Mouse (Mus musculus): ENCODE measurements around the gene Oasl2. TPM values are rescaled to one million over a fixed set of nuclear protein-coding genes. Genes with fewer than 3 reads are reported as not detected.
"Not testable (repeated sequence)": the region's sequence is repeated elsewhere in the genome, so short reads cannot be mapped to it uniquely, and the experiment has no call there.

The Oasl2 gene
- polyA plus RNA-seq, 1 experiment from 2014 or later: 2.8 TPM

DNA sequence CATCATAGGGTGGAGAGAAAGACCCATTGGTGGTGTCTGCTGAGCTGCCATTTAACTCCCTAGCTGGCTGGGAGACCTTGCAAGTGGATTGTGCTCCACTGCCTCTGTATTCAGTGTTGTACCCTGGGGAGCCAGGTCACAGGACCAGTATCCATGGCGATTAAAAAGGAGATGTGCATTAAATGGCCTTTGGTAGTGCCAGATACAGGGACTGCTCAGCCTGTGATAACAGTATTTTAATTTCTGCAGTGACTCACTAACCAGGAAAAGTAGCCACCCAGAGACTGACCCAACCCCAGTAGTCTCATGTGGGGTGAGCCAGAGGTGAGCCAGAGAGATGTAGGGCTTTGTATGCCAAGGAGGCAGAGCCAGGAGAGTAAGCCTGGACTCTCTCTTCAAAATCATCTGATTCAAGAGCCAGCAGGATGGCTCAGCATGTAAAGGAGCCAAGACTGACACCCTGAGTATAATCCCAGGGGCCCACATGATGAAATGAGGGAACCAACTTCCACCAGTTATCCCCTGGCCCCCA is 29.5 kb downstream of the Oasl2 start:
- Histone ChIP-seq H3K4me1 (ENCODE audit: insufficient read depth) (peaks cover 5% of the 10 kb centered on the region; the same call in 1 of the 2 replicates), H3K27ac (ENCODE audit: low read depth) (no peak overlapping the region), H3K9me3 (ENCODE audit: low read depth, low read length) (peaks cover 4% of the 10 kb centered on the region; the same call in 1 of the 2 replicates), H3K27me3 (ENCODE audit: insufficient read depth, low read length) (no peaks in the 10 kb centered on the region), H3K4me3 (ENCODE audit: low read depth, low read length) (no peak overlapping the region), H3K36me3 (ENCODE audit: insufficient read depth) (no peaks in the 10 kb centered on the region), H3K4me2 (no peak overlapping the region), H3K9ac (no peak overlapping the region)
- 73% methylated on average over 1 of the region's 1 CpGs for WGBS
- TF ChIP-seq CTCF (IDR thresholded peaks at IDR 0.05; ENCODE audit: low read depth): no peak
- no peak for DNase-seq
- no peak for ATAC-seq (ENCODE audit: insufficient read depth)

DNA sequence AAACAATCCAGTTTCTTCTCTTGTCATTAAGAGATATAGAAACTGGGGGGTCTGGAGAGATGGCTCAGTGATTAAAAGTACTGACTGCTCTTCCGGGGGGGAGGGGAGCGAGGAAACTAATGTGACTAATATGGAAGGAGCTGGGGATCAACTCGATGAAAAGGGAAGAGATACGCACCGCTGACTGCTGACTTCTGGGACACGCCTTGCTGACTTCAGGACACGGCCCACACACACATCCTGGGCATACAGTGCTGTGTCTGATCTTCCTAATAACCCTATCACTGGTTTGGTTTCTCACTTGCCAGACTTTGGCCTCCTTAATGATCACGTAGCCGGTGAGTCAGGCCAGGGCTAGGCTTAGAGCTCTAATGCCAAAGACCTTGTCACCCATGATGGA is 30.0 kb downstream of the Oasl2 start:
- Histone ChIP-seq H3K9me3 (ENCODE audit: low read depth, low read length) (peaks cover 4% of the 10 kb centered on the region; the same call in 1 of the 2 replicates), H3K27ac (ENCODE audit: low read depth) (no peak overlapping the region), H3K27me3 (ENCODE audit: insufficient read depth, low read length) (no peaks in the 10 kb centered on the region), H3K4me3 (ENCODE audit: low read depth, low read length) (no peak overlapping the region), H3K4me1 (ENCODE audit: insufficient read depth) (peaks cover 5% of the 10 kb centered on the region; the same call in 1 of the 2 replicates), H3K4me2 (no peak overlapping the region), H3K36me3 (ENCODE audit: insufficient read depth) (no peaks in the 10 kb centered on the region), H3K9ac (no peak overlapping the region)
- WGBS: 85% methylated on average over 9 of the region's 9 CpGs
- no peak for DNase-seq
- ATAC-seq (ENCODE audit: insufficient read depth): no peak
- TF ChIP-seq CTCF (IDR thresholded peaks at IDR 0.05; ENCODE audit: low read depth): no peak

DNA sequence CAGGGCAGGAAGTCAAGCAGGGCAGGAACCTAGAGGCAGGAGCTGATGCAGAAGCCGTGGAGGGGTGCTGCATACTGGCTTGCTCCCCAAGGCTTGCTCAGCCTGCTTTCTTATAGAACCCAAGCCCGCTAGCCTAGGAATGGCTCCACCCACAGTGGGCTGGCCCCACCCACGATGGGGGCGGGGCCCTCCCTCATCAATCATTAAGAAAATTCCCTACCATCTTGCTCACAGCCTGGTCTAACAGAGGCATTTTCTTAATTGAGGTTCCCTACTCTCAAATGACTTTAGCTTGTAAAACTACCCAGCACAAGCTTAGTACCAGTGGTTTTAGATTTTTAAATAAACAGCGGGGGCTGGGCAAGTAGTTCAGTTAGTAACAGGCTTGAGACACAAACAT is 34.9 kb downstream of the Oasl2 start:
- no peak overlapping the region for H3K4me3 ChIP-seq (ENCODE audit: low read depth, low read length)
- no peaks in the 10 kb centered on the region for H3K9me3 ChIP-seq (ENCODE audit: low read depth, low read length)
- no peak overlapping the region for H3K27ac ChIP-seq (ENCODE audit: low read depth)
- 47% methylated on average over 5 of the region's 5 CpGs for WGBS
- no peak for TF ChIP-seq CTCF (IDR thresholded peaks at IDR 0.05; ENCODE audit: low read depth)
- no peak for ATAC-seq (ENCODE audit: insufficient read depth)
- H3K4me2 ChIP-seq: no peak overlapping the region
- no peaks in the 10 kb centered on the region for H3K36me3 ChIP-seq (ENCODE audit: insufficient read depth)
- no peak overlapping the region for H3K9ac ChIP-seq
- no peak for DNase-seq
- H3K4me1 ChIP-seq (ENCODE audit: insufficient read depth): no peaks in the 10 kb centered on the region
- H3K27me3 ChIP-seq (ENCODE audit: insufficient read depth, low read length): no peaks in the 10 kb centered on the region

DNA sequence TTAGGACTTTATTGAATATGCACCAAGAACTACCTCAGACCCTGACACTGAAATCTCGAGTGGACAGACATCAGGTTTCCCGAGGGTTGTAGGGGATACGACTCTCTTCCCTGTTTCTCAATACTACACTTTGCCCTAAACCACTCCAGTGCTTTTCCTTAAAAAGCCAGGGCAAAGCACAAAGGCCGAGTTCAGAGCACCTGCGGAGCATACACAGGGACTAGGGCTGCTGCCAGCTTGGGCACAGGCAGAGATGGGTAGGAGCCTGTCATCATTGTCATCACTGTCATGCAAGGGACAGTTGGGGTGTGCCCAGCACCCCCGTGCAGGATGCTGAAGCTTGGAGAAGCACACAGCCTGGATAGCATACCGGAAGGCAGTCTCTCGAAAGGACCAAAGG is 36.5 kb downstream of the Oasl2 start:
- WGBS: 81% methylated on average over 8 of the region's 8 CpGs
- no peaks in the 10 kb centered on the region for H3K4me1 ChIP-seq (ENCODE audit: insufficient read depth)

DNA sequence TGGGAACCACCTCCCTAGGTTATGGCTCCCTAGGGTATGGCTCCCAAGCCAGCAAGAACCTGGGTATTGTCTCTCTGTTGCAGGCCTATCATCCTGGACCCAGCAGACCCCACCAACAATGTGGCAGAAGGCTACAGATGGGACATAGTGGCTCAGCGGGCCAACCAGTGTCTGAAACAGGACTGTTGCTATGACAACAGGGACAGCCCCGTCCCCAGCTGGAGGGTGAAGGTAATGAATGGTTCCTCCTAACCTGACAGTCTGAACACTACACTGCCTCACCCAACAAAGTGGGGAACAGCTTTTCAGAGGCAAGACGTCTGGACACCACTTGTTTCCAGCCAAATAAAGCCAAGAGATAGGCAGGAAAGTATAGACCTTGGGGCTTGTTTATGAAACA is 39.1 kb downstream of the Oasl2 start:
- Histone ChIP-seq H3K4me3 (ENCODE audit: low read depth, low read length) (no peak overlapping the region), H3K27me3 (ENCODE audit: insufficient read depth, low read length) (no peaks in the 10 kb centered on the region), H3K4me1 (ENCODE audit: insufficient read depth) (no peaks in the 10 kb centered on the region), H3K27ac (ENCODE audit: low read depth) (no peak overlapping the region), H3K9me3 (ENCODE audit: low read depth, low read length) (no peaks in the 10 kb centered on the region), H3K36me3 (ENCODE audit: insufficient read depth) (no peaks in the 10 kb centered on the region), H3K9ac (no peak overlapping the region), H3K4me2 (no peak overlapping the region)
- ATAC-seq (ENCODE audit: insufficient read depth) (no peak), DNase-seq (no peak)
- WGBS: 15% methylated on average over 3 of the region's 3 CpGs
- no peak for TF ChIP-seq CTCF (IDR thresholded peaks at IDR 0.05; ENCODE audit: low read depth)

More for the DNA sequence above, 36.5 kb downstream of the Oasl2 start:
- Histone ChIP-seq H3K9me3 (ENCODE audit: low read depth, low read length) (no peaks in the 10 kb centered on the region), H3K4me2 (no peak overlapping the region), H3K36me3 (ENCODE audit: insufficient read depth) (no peaks in the 10 kb centered on the region), H3K27me3 (ENCODE audit: insufficient read depth, low read length) (no peaks in the 10 kb centered on the region), H3K9ac (no peak overlapping the region), H3K4me3 (ENCODE audit: low read depth, low read length) (no peak overlapping the region), H3K27ac (ENCODE audit: low read depth) (no peak overlapping the region)
- no peak for TF ChIP-seq CTCF (IDR thresholded peaks at IDR 0.05; ENCODE audit: low read depth)
- DNase-seq: no peak
- ATAC-seq (ENCODE audit: insufficient read depth): no peak

DNA sequence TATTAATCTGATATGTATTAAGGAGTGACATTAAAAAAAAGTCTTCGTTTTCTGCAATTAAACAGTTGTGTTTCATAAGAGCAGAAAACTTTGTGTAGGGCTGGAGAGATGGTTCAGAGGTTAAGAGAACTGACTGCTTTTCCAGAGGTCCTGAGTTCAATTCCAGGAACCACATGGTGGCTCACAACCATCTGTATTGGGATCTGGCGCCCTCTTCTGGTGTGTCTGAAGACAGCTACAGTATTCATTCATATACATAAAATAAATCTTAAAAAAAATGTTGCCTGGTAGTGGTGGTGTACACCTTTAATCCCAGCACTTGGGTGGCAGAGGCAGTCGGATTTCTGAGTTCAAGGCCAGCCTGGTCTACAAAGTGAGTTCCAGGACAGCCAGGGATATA is 44.4 kb downstream of the Oasl2 start:
- not testable (repeated sequence) for ATAC-seq (ENCODE audit: insufficient read depth); H3K9me3 ChIP-seq (ENCODE audit: low read depth, low read length)

DNA sequence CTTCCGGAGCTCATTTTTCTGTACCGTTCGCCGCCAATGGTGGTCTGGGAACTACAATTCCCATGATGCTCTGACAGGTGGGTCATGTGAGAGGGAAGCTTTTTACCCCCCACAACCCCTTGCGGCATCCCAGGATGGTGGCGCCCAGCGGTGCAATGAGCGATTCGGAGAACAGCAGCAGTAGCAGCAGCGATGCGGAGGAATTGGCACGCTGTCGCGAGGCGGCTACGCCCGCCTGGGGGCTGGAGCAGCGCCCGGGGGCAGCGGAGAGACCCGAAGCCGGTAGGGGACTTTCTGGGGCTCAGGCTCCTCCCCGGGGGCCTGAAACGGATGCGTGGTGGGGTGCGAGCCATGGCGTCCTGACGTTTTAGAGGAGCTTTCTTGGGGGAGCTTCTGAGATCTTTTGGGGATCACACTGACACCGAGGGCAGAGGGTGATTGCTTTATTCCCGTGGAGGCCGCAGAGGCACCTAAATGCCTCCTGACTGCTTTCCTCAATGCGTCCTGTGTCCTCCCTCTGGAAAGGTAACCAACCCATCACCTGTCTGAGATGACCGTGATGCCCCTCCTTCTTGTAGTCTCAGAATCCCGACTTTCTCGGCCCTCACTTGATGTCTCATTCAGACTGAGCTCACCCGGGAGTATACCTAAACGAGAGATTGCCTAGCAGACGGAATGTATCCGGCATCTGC is 45.5 kb downstream of the Oasl2 start, which contains the start of gene 2210016L21Rik:
Gene 2210016L21Rik (plus strand): TSS at position 85 of the 692 bp plus-strand sequence.
- Histone ChIP-seq H3K9me3 (ENCODE audit: low read depth, low read length) (no peaks in the 10 kb centered on the region), H3K4me2 (peak within 1 kb of the TSS; percentile 85), H3K4me1 (ENCODE audit: insufficient read depth) (no peaks in the 10 kb centered on the region), H3K27ac (ENCODE audit: low read depth) (peak within 1 kb of the TSS; percentile 89), H3K36me3 (ENCODE audit: insufficient read depth) (peaks cover 16% of the 10 kb centered on the region), H3K4me3 (ENCODE audit: low read depth, low read length) (peak within 1 kb of the TSS; percentile 87), H3K9ac (peak within 1 kb of the TSS; percentile 91), H3K27me3 (ENCODE audit: insufficient read depth, low read length) (no peaks in the 10 kb centered on the region)
- DNase-seq: peak; percentile 95
- WGBS: 2% methylated on average over 39 of the region's 39 CpGs
- ATAC-seq (ENCODE audit: insufficient read depth): peak; percentile 97
- peak; percentile 40; the same call in 1 of the 2 replicates for TF ChIP-seq CTCF (IDR thresholded peaks at IDR 0.05; ENCODE audit: low read depth)

More for the DNA sequence above, 44.4 kb downstream of the Oasl2 start:
- not testable (repeated sequence) for DNase-seq; H3K27ac ChIP-seq (ENCODE audit: low read depth); H3K36me3 ChIP-seq (ENCODE audit: insufficient read depth); H3K27me3 ChIP-seq (ENCODE audit: insufficient read depth, low read length); H3K4me1 ChIP-seq (ENCODE audit: insufficient read depth); H3K9ac ChIP-seq; H3K4me3 ChIP-seq (ENCODE audit: low read depth, low read length)
- peak overlapping the region; percentile 85; the same call in 1 of the 2 replicates for H3K4me2 ChIP-seq
- 51% methylated on average over 3 of the region's 3 CpGs for WGBS
- TF ChIP-seq CTCF (IDR thresholded peaks at IDR 0.05; ENCODE audit: low read depth): peak; percentile 26
